Mouse (Mus musculus): ENCODE measurements around the gene Napsa. TPM values are rescaled to one million over a fixed set of nuclear protein-coding genes. Genes with fewer than 3 reads are reported as not detected.
A peak's percentile ranks its signal among the peaks of the same experiment; 100 is the strongest.

The Napsa gene
- polyA plus RNA-seq, 1 experiment from 2014 or later, result 1.0 TPM

DNA sequence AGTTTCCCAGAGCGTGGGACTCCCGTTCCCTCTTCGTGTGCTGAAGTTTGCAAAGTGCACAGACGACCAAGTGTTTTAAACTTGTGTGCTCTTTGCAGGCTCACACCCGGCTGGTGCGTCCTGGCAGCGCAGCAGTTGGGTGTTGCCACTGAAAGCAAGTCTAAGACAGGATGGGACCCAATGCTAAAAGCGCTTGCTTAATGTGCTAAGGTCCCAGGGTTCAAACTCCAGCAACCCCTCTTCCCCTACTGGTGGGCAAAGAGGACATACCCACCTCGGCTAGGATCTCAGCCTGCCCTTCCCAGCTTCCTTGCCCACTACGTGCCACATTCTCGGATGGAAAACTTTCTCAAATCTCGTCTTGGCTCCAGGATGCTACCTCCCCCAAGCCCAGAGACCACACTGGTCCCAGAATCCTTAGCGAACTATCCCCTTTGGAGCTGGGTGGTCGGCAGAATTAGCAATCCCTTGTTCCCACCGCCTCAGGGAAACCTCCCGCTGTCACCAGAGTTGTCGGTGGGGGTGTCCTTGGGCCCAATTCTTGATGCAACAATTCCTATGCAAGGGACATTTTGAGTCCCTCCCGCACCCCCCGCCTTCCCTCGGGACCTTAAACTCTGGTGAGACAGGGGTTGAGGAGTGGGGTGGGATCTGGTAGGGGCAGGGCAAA is 31.1 kb downstream of the Napsa start:
- ATAC-seq (ENCODE audit: low FRiP score, low read depth), result no peak

GRCm38 (mm10) chr7:44604139-44604606 is 32.0 kb downstream of the Napsa start:
- H3K4me3 ChIP-seq, result peak overlapping the region; percentile 37
- peaks cover 93% of the 10 kb centered on the region for H3K27me3 ChIP-seq
- H3K9ac ChIP-seq, result no peak overlapping the region
- peaks cover 13% of the 10 kb centered on the region; the same call in 1 of the 2 replicates for H3K4me1 ChIP-seq
- H3K9me3 ChIP-seq, result no peaks in the 10 kb centered on the region
- H3K27ac ChIP-seq, result no peak overlapping the region
- ATAC-seq (ENCODE audit: low FRiP score, low read depth), result peak; percentile 74
- H3K36me3 ChIP-seq, result no peaks in the 10 kb centered on the region
- H3K4me2 ChIP-seq (replicated peaks), result peak overlapping the region; percentile 62
- WGBS, result under 1% methylated on average over 24 of the region's 25 CpGs

More for the DNA sequence above, 31.1 kb downstream of the Napsa start:
- H3K27me3 ChIP-seq, result peaks cover 84% of the 10 kb centered on the region
- H3K27ac ChIP-seq, result no peak overlapping the region
- H3K9ac ChIP-seq, result no peak overlapping the region
- H3K4me1 ChIP-seq, result peaks cover 13% of the 10 kb centered on the region; the same call in 1 of the 2 replicates
- peak overlapping the region; percentile 62 for H3K4me2 ChIP-seq (replicated peaks)
- H3K9me3 ChIP-seq, result no peaks in the 10 kb centered on the region
- WGBS, result 3% methylated on average over 20 of the region's 20 CpGs
- H3K36me3 ChIP-seq, result no peaks in the 10 kb centered on the region
- H3K4me3 ChIP-seq, result peak overlapping the region; percentile 37

GRCm38 (mm10) chr7:44604619-44605018 is 32.4 kb downstream of the Napsa start:
- Histone ChIP-seq H3K27me3 (peaks cover 95% of the 10 kb centered on the region), H3K9ac (no peak overlapping the region), H3K4me2 (replicated peaks) (peak overlapping the region; percentile 62), H3K4me1 (peaks cover 13% of the 10 kb centered on the region; the same call in 1 of the 2 replicates), H3K4me3 (peak overlapping the region; percentile 37), H3K27ac (no peak overlapping the region), H3K36me3 (no peaks in the 10 kb centered on the region), H3K9me3 (no peaks in the 10 kb centered on the region)
- WGBS, result 2% methylated on average over 8 of the region's 8 CpGs
- 0 out of 2 replicates have a peak, but pooled peaks have one; percentile 9 for ATAC-seq (ENCODE audit: low FRiP score, low read depth)

DNA sequence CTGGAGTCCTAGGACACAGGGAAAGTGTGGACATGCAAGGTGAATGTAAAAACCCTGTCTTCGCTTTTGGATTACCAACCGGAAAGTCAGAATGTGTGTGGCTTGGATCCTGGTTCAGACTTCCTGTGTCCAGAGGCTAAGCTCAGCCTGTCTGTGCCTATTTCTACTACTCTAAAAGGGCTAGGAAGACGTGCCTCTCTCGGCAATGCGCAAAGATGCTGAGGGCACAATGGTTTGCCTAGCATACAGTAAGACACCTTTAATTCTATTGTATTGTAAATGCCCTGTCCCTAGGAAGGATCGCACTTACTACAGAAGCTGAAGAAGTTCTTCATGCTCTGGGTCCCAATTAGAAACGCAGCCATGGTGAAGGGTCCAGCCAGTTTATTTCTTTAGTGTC is 33.3 kb downstream of the Napsa start:
- ATAC-seq (ENCODE audit: low FRiP score, low read depth), result no peak
- WGBS, result 45% methylated on average over 7 of the region's 7 CpGs
- Histone ChIP-seq H3K4me2 (replicated peaks) (no peak overlapping the region), H3K36me3 (no peaks in the 10 kb centered on the region), H3K27ac (no peak overlapping the region), H3K9me3 (no peaks in the 10 kb centered on the region), H3K4me1 (peaks cover 13% of the 10 kb centered on the region; the same call in 1 of the 2 replicates), H3K9ac (no peak overlapping the region), H3K27me3 (peaks cover 93% of the 10 kb centered on the region), H3K4me3 (no peak overlapping the region)

DNA sequence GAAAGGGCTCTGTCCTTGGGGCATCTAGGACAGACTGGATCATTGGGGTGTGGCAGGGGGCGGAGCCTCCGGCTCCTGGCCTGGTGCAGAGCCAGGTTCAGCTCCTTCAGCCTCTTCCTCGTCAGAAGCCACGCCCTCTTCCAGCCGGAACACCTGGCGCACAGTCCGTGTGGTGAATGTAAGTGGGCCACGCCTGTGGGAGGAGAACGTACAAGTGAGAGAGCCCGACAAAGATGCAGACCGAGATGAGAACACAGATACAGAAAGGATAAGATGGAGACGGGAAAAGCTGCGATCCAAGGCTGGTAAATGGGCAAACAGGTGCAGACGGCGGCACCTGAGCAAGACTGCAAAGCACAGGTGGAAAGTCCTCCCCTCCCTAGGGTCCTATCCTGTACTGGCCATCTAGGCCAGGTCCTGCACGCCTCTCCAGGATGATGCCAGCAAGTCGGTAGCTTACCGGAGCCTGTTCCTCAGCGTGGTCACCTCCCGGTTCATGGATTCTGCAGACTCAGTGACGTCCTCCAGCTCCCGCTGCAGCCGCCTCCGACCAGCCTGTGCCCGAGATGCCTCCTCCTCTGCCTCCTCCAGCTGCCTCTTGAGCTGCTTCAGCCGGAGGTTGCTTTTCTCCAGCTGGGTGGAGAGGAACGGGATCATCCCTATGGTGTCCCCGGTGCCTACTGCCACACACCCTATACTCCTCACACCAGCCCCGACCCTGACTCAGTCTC is 34.2 kb downstream of the Napsa start:
- Histone ChIP-seq H3K4me1 (peaks cover 13% of the 10 kb centered on the region; the same call in 1 of the 2 replicates), H3K36me3 (no peaks in the 10 kb centered on the region), H3K4me3 (no peak overlapping the region), H3K9ac (no peak overlapping the region), H3K27me3 (peaks cover 84% of the 10 kb centered on the region), H3K9me3 (no peaks in the 10 kb centered on the region), H3K27ac (no peak overlapping the region), H3K4me2 (replicated peaks) (no peak overlapping the region)
- WGBS, result 8% methylated on average over 29 of the region's 29 CpGs
- no peak for ATAC-seq (ENCODE audit: low FRiP score, low read depth)

DNA sequence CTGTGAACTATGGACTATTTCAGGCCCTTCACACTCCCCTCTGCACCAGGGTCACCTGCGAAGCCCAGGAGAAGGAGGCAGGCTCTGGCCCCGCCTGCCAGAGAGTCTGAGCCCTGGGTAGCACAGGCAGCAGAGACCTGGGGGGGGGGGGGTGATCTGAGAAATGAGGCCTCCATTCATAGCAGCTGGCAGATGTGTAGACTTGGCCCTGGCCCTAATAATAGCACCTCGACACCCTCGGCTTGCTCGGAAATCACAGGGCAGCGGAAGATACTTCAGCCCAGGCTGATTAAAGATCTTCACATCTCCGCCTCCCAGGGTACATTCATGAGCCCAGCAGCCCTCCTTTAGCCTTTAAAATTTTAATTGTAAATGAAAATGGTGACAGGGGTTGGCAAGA is 40.0 kb downstream of the Napsa start:
- Histone ChIP-seq H3K9me3 (0 out of 2 replicates have a peak, but pooled peaks cover 3% of the 10 kb centered on the region), H3K4me3 (no peak overlapping the region), H3K27me3 (peaks cover 66% of the 10 kb centered on the region), H3K4me1 (no peaks in the 10 kb centered on the region), H3K9ac (no peak overlapping the region), H3K36me3 (no peaks in the 10 kb centered on the region), H3K27ac (no peak overlapping the region), H3K4me2 (replicated peaks) (no peak overlapping the region)
- no peak for ATAC-seq (ENCODE audit: low FRiP score, low read depth)
- WGBS, result 62% methylated on average over 7 of the region's 7 CpGs

DNA sequence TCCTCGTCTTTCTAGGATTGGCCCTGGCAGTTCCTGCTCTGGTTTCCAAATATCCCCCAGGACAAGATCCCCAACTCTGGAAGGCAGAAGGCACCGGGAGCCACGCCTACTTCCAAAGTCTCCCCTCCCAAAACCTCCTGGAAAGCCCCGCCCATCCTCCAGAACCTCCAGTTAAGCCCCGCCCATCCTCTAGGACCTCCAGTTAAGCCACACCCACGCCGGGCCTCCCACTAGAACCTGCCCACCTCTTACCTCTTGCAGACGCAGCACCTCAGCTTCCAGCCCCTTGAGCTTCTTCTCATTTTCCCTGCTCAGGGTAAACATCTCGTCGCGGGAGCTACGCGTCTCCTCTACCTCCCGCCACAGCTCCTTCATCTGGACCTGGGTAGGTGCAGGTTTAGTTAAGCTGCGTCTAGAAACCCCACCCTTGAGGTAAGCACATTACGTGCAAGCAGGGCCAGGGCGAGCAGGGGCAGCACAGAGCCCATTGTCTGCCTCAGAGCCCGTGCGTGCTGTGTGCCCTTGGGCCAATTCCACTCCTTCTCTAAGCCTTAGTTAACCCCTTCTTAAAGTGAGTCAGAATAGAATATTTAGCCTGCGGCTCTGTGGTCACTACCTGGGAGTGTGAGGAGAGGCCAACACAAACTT is 42.0 kb downstream of the Napsa start:
- ATAC-seq (ENCODE audit: low FRiP score, low read depth), result no peak
- peak overlapping the region; percentile 30; the same call in 1 of the 2 replicates for H3K4me2 ChIP-seq (replicated peaks)
- H3K9ac ChIP-seq, result no peak overlapping the region
- 0 out of 2 replicates have a peak, but pooled peaks cover 3% of the 10 kb centered on the region for H3K9me3 ChIP-seq
- no peaks in the 10 kb centered on the region for H3K4me1 ChIP-seq
- no peak overlapping the region for H3K27ac ChIP-seq
- WGBS, result 7% methylated on average over 20 of the region's 20 CpGs
- no peak overlapping the region for H3K4me3 ChIP-seq
- no peaks in the 10 kb centered on the region for H3K36me3 ChIP-seq
- peaks cover 46% of the 10 kb centered on the region for H3K27me3 ChIP-seq

- Histone ChIP-seq H3K4me2 (replicated peaks) (no peak overlapping the region), H3K4me3 (no peak overlapping the region), H3K27me3 (peaks cover 40% of the 10 kb centered on the region), H3K36me3 (no peaks in the 10 kb centered on the region), H3K9ac (no peak overlapping the region), H3K27ac (no peak overlapping the region), H3K4me1 (no peaks in the 10 kb centered on the region), H3K9me3 (peaks cover 7% of the 10 kb centered on the region; the same call in 1 of the 2 replicates)
- ATAC-seq (ENCODE audit: low FRiP score, low read depth), result no peak
- 13% methylated on average over 10 of the region's 10 CpGs for WGBS
Observed at GRCm38 (mm10) chr7:44615309-44615708, 43.1 kb downstream of the Napsa start.

GRCm38 (mm10) chr7:44615987-44616386 is 43.8 kb downstream of the Napsa start:
- Histone ChIP-seq H3K27me3 (peaks cover 40% of the 10 kb centered on the region), H3K36me3 (no peaks in the 10 kb centered on the region), H3K4me2 (replicated peaks) (no peak overlapping the region), H3K9me3 (peaks cover 7% of the 10 kb centered on the region; the same call in 1 of the 2 replicates), H3K9ac (no peak overlapping the region), H3K27ac (no peak overlapping the region), H3K4me3 (no peak overlapping the region), H3K4me1 (no peaks in the 10 kb centered on the region)
- no peak for ATAC-seq (ENCODE audit: low FRiP score, low read depth)
- WGBS, result 72% methylated on average over 14 of the region's 14 CpGs

GRCm38 (mm10) chr7:44617059-44617458 is 44.9 kb downstream of the Napsa start:
- no peak overlapping the region for H3K27ac ChIP-seq
- H3K27me3 ChIP-seq, result peaks cover 40% of the 10 kb centered on the region
- WGBS, result 71% methylated on average over 3 of the region's 3 CpGs
- H3K36me3 ChIP-seq, result no peaks in the 10 kb centered on the region
- no peak overlapping the region for H3K9ac ChIP-seq
- no peak overlapping the region for H3K4me2 ChIP-seq (replicated peaks)
- no peak overlapping the region for H3K4me3 ChIP-seq
- no peaks in the 10 kb centered on the region for H3K4me1 ChIP-seq
- H3K9me3 ChIP-seq, result peaks cover 7% of the 10 kb centered on the region; the same call in 1 of the 2 replicates
- no peak for ATAC-seq (ENCODE audit: low FRiP score, low read depth)

DNA sequence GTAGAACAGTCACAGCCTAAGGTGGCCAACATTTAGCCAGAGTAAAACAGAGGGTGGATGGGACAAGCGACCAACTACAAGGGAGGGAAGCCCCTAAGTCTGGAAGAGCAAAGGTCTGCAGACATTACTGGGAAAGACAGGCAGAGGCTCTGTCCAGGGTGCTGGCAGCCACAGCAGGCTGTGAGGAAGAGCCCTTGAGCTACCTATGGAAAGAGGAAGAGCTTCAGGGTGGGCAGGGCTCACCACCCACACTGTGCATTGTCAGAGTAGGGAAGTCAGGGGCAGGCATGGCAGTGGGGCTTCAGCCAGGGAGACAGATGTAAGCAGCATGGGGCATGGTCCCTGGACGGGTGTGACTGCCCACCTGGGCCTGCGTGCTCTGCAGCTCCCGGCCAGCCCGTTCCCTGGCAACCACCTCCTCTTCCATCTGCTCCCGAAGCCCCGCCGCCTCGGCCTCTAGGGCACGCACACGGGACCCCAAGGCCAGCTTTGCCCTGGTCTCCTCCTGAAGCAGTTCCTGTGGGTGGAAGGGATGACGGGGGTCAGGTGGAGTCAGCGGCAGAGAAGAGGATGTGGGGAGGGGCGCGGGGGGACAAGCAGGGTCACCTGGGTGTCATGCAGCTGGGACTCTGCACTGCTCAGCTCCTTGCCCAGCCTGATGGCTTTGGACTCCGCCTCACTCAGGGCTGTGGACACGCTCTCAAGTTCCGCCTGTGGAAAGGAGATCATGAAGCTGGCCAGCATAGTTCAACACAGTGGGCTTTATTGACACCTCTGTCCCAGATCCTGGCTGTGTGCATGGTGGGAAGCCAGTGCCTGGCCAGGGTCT is 51.7 kb downstream of the Napsa start:
- Histone ChIP-seq H3K9me3 (peaks cover 8% of the 10 kb centered on the region; the same call in 1 of the 2 replicates), H3K36me3 (no peaks in the 10 kb centered on the region), H3K27ac (no peak overlapping the region), H3K4me3 (no peak overlapping the region), H3K4me1 (no peaks in the 10 kb centered on the region), H3K9ac (no peak overlapping the region), H3K4me2 (replicated peaks) (no peak overlapping the region), H3K27me3 (0 out of 2 replicates have a peak, but pooled peaks cover 9% of the 10 kb centered on the region)
- WGBS, result 40% methylated on average over 18 of the region's 18 CpGs
- no peak for ATAC-seq (ENCODE audit: low FRiP score, low read depth)

All from limb, embryonic 13.5 days (tissue).